Mouse (Mus musculus): ENCODE results near the gene Ing5. TPM values are rescaled to one million over a fixed set of nuclear protein-coding genes. Genes with fewer than 3 reads are reported as not detected.
"Not testable (repeated sequence)": the region's sequence is repeated elsewhere in the genome, so short reads cannot be mapped to it uniquely, and the experiment has no call there.

Gene Ing5
- polyA plus RNA-seq, 1 experiment = 6.1 TPM

DNA sequence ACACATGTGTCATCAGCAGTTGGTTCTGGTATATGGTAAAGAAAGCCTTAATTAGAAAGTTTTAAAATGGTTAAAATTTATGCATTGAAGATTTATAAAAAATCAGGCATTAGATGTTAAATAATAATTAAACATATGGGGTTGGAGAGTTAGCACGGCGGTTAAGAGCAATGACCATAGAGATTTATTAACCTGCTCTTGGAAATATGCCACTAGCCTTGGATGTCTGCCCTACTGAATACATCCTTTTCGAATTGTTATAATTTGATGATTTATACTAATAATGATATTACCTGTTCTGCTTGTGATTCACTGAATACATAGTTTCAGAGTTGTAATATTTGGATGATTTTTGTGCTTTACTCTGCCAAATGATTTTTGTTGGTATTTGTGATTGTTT, 54.2 kb downstream of the Ing5 start:
- no peaks in the 10 kb centered on the region for H3K79me2 ChIP-seq (ENCODE audit: control insufficient read depth, insufficient read depth)
- H3K4me3 ChIP-seq (ENCODE audit: insufficient read depth, poor library complexity, severe bottlenecking) = no peak overlapping the region
- H3K36me3 ChIP-seq (ENCODE audit: control insufficient read depth, insufficient read depth) = no peaks in the 10 kb centered on the region
- no peaks in the 10 kb centered on the region for H3K27me3 ChIP-seq (ENCODE audit: control insufficient read depth, insufficient read depth, insufficient read length)
- TF ChIP-seq MAX (IDR thresholded peaks at IDR 0.05) (no peak), CEBPB (IDR thresholded peaks at IDR 0.05; ENCODE audit: low read depth) (no peak), FOSL1 (IDR thresholded peaks at IDR 0.05; ENCODE audit: insufficient read depth, low read length, poor library complexity, severe bottlenecking) (no peak), USF1 (IDR thresholded peaks at IDR 0.05; ENCODE audit: low read depth) (no peak), MYOD1 (IDR thresholded peaks at IDR 0.05; ENCODE audit: control insufficient read depth, insufficient read length, low read depth) (no peak), MYOG (IDR thresholded peaks at IDR 0.05; ENCODE audit: control insufficient read depth, extremely low read depth, insufficient read length) (no peak), CTCF (IDR thresholded peaks at IDR 0.05; ENCODE audit: control insufficient read depth, insufficient read depth, insufficient read length) (no peak)
- H3ac ChIP-seq (ENCODE audit: control insufficient read depth, insufficient read length, low read depth) = no peak overlapping the region
- no peaks in the 10 kb centered on the region for H3K79me3 ChIP-seq (ENCODE audit: low read depth)

DNA sequence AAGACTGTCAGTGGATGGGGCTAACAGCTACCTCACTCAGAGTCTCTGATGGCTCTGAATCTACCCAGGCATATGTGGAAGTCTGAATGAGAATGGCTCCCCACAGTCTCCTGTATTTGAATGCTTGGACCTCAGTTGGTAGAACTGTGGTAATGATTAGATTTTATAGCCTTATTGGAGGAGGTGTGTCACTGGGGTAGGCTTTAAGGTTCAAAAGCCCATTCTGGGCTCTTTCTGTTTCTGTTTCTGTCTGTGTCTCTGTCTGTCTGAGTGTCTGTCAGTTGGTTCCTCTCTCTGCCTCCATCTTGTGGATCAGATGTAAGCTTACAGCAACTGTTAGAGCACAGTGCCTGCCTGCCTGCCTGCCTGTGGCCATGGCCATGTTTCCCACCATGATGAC, 55.9 kb downstream of the Ing5 start:
- no peaks in the 10 kb centered on the region for H3K36me3 ChIP-seq (ENCODE audit: control insufficient read depth, insufficient read depth)
- no peak overlapping the region for H3K4me3 ChIP-seq (ENCODE audit: insufficient read depth, poor library complexity, severe bottlenecking)
- H3ac ChIP-seq (ENCODE audit: control insufficient read depth, insufficient read length, low read depth) = no peak overlapping the region
- no peaks in the 10 kb centered on the region for H3K27me3 ChIP-seq (ENCODE audit: control insufficient read depth, insufficient read depth, insufficient read length)
- H3K79me3 ChIP-seq (ENCODE audit: low read depth) = no peaks in the 10 kb centered on the region
- H3K79me2 ChIP-seq (ENCODE audit: control insufficient read depth, insufficient read depth) = no peaks in the 10 kb centered on the region
- no peak for TF ChIP-seq USF1 (IDR thresholded peaks at IDR 0.05; ENCODE audit: low read depth)
- TF ChIP-seq CEBPB (IDR thresholded peaks at IDR 0.05; ENCODE audit: low read depth) = no peak
- TF ChIP-seq MAX (IDR thresholded peaks at IDR 0.05) = no peak

DNA sequence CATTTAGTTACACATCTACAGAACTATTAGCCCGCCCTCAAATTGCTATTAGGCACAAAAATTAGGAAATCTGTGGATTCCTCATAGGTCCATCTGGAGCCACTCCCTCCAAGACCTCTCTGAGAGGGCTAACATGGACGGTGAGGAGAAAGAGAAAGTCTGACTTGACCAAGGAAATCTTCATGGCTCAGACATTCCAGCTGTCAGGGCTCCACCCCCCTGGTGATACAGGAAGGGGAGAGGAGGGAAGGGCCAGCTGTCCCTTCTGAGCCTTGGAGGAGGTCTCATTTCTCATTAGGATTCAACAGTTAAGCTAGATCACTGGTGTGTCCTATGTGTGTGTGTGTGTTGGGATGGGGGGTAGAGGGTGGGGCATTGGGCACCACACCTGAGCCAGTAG, 57.3 kb downstream of the Ing5 start, which contains the start of gene Gal3st2:
Gene Gal3st2 (plus strand): TSS at position 259 of the 400 bp plus-strand sequence.
- H3K79me3 ChIP-seq (ENCODE audit: low read depth); H3K4me3 ChIP-seq (ENCODE audit: insufficient read depth, poor library complexity, severe bottlenecking); H3K79me2 ChIP-seq (ENCODE audit: control insufficient read depth, insufficient read depth); H3K36me3 ChIP-seq (ENCODE audit: control insufficient read depth, insufficient read depth); H3ac ChIP-seq (ENCODE audit: control insufficient read depth, insufficient read length, low read depth); H3K27me3 ChIP-seq (ENCODE audit: control insufficient read depth, insufficient read depth, insufficient read length): not testable (repeated sequence)

Other genes with a start within 250 kb of the Ing5 start
- gene Stk25, start 145.3 kb upstream of the Ing5 start, polyA plus RNA-seq (2012; fragmentation: generic; extraction: Trizol) = 57.6 TPM
- gene Bok, start 118.3 kb upstream of the Ing5 start, polyA plus RNA-seq (2012; fragmentation: generic; extraction: Trizol) = 219 TPM
- 43.4 TPM for gene Atg4b, start 52.5 kb upstream of the Ing5 start, polyA plus RNA-seq (2012; fragmentation: generic; extraction: Trizol)
- gene Thap4, start 49.1 kb upstream of the Ing5 start, polyA plus RNA-seq (2012; fragmentation: generic; extraction: Trizol) = 65.2 TPM
- 255 TPM for gene Dtymk, start 2.0 kb upstream of the Ing5 start, polyA plus RNA-seq (2012; fragmentation: generic; extraction: Trizol)
- 6.6 TPM for gene D2hgdh, start 20.9 kb downstream of the Ing5 start, polyA plus RNA-seq (2012; fragmentation: generic; extraction: Trizol)
- not detected for gene Gal3st2, start 57.3 kb downstream of the Ing5 start, polyA plus RNA-seq (2012; fragmentation: generic; extraction: Trizol)
- not detected for gene Gal3st2b, start 114.3 kb downstream of the Ing5 start, polyA plus RNA-seq (2012; fragmentation: generic; extraction: Trizol)
- not detected for gene Gal3st2c, start 186.5 kb downstream of the Ing5 start, polyA plus RNA-seq (2012; fragmentation: generic; extraction: Trizol)
- gene Neu4, start 216.5 kb downstream of the Ing5 start, polyA plus RNA-seq (2012; fragmentation: generic; extraction: Trizol) = not detected
- gene Pdcd1, start 248.6 kb downstream of the Ing5 start, polyA plus RNA-seq (2012; fragmentation: generic; extraction: Trizol) = not detected